Mouse (Mus musculus) neural tube, embryonic 11.5 days (tissue): ENCODE measurements around the gene Rad54l. TPM values are rescaled to one million over a fixed set of nuclear protein-coding genes. Genes with fewer than 3 reads are reported as not detected.
A peak's percentile ranks its signal among the peaks of the same experiment; 100 is the strongest.

Experiments used
- ATAC-seq: fragments of 200-750 bp; cut with Nextera tagmentation; 2 replicates; pipeline ENCODE4 v1.8.0; 2017; ENCODE audit warnings: moderate number of reproducible peaks, mild to moderate bottlenecking, moderate TSS enrichment, moderate library complexity; ENCODE audit not compliant: insufficient read depth, low FRiP score, low TSS enrichment
- DNase-seq: peaks from one replicate; pipeline ENCODE4 v3.0.0-alpha.2; 2015; ENCODE audit warnings: low spot score
- H3K27ac ChIP-seq: fragments of 300-500 bp; sonication (generic); 2 replicates; pipeline ENCODE4 v1.5.1; 2014; ENCODE audit warnings: low read depth, mild to moderate bottlenecking, low read length
- H3K27me3 ChIP-seq: fragments of 300-500 bp; sonication (generic); 2 replicates; pipeline ENCODE4 v1.6.1; 2014; ENCODE audit warnings: mild to moderate bottlenecking, low read length, mixed read lengths; ENCODE audit not compliant: control insufficient read depth, insufficient read depth
- H3K36me3 ChIP-seq: fragments of 300-500 bp; sonication (generic); 2 replicates; pipeline ENCODE4 v1.6.1; 2014; ENCODE audit warnings: mild to moderate bottlenecking, low read length, moderate library complexity, mixed read lengths; ENCODE audit not compliant: control insufficient read depth, insufficient read depth
- H3K4me1 ChIP-seq: fragments of 300-500 bp; sonication (generic); 2 replicates; pipeline ENCODE4 v1.6.1; 2014; ENCODE audit warnings: low read length, mixed read lengths; ENCODE audit not compliant: control insufficient read depth, insufficient read depth
- H3K4me2 ChIP-seq: fragments of 300-500 bp; sonication (generic); 2 replicates; pipeline ENCODE4 v1.6.1; 2014; ENCODE audit warnings: low read depth, mild to moderate bottlenecking, moderate library complexity
- H3K4me3 ChIP-seq: fragments of 300-500 bp; sonication (generic); 2 replicates; pipeline ENCODE4 v1.5.1; 2014; ENCODE audit warnings: low read depth, low read length
- H3K9ac ChIP-seq: fragments of 300-500 bp; sonication (generic); 2 replicates; pipeline ENCODE4 v1.6.1; 2014; ENCODE audit warnings: mild to moderate bottlenecking, low read length
- H3K9me3 ChIP-seq: fragments of 300-500 bp; sonication (generic); 2 replicates; pipeline ENCODE4 v1.6.1; 2016; ENCODE audit warnings: low read length; ENCODE audit not compliant: control insufficient read depth
- WGBS: fragments of 180-500 bp; shearing (Covaris S2); extraction: QIAGEN DNeasy Blood & Tissue Kit; methylation state at CpG from one replicate; pipeline ENCODE4 v1.1.7; 2014; 5-methylcytosine and 5-hydroxymethylcytosine counted together
- polyA plus RNA-seq: library from polyadenylated mRNA; unstranded; fragments of >200 nt; fragmentation: Nextera tagmentation; extraction: Ambion mirVana; gene quantifications from 2 replicates; pipeline ENCODE4 v1.2.1, GENCODE M21; 2014

The Rad54l gene
- 43.7 and 44.3 TPM in 2 replicates for polyA plus RNA-seq

GRCm38 (mm10) chr4:116123602-116124519 is at the start of gene Rad54l, which contains the start of gene Pomgnt1:
Rad54l (minus strand) TSS chr4:116123690.
Pomgnt1 (plus strand) TSS chr4:116123840.
- Histone ChIP-seq H3K9ac (peak within 1 kb of the TSS; percentile 61), H3K4me3 (peak within 1 kb of the TSS; percentile 58), H3K36me3 (no peaks in the 10 kb centered on the region), H3K4me1 (peaks cover 5% of the 10 kb centered on the region), H3K27ac (no peak within 1 kb of the TSS), H3K27me3 (no peaks in the 10 kb centered on the region), H3K4me2 (peak within 1 kb of the TSS; percentile 82), H3K9me3 (no peaks in the 10 kb centered on the region)
- ATAC-seq (peak; percentile 99), DNase-seq (peak; percentile 92)
- WGBS: 7% methylated on average over 24 of the region's 24 CpGs

GRCm38 (mm10) chr4:116173072-116173471 is 49.6 kb upstream of the Rad54l start, which contains the start of the genes 1700042G07Rik and Gm49337:
1700042G07Rik (plus strand) TSS chr4:116173372.
Gm49337 (plus strand) TSS chr4:116173384.
- no peaks in the 10 kb centered on the region for H3K9me3 ChIP-seq
- no peak for ATAC-seq
- 90% methylated on average over 6 of the region's 6 CpGs for WGBS
- H3K27me3 ChIP-seq: no peaks in the 10 kb centered on the region
- DNase-seq: no peak
- no peak within 1 kb of the TSS for H3K27ac ChIP-seq
- no peak within 1 kb of the TSS for H3K4me2 ChIP-seq
- no peaks in the 10 kb centered on the region for H3K4me1 ChIP-seq
- no peak within 1 kb of the TSS for H3K9ac ChIP-seq
- H3K4me3 ChIP-seq: no peak within 1 kb of the TSS
- no peaks in the 10 kb centered on the region for H3K36me3 ChIP-seq

GRCm38 (mm10) chr4:116169353-116169672 is 45.8 kb upstream of the Rad54l start:
- no peak overlapping the region for H3K9ac ChIP-seq
- no peak for ATAC-seq
- no peaks in the 10 kb centered on the region for H3K4me1 ChIP-seq
- 81% methylated on average over 3 of the region's 3 CpGs for WGBS
- no peaks in the 10 kb centered on the region for H3K36me3 ChIP-seq
- H3K27ac ChIP-seq: no peak overlapping the region
- no peaks in the 10 kb centered on the region for H3K27me3 ChIP-seq
- H3K9me3 ChIP-seq: no peaks in the 10 kb centered on the region
- no peak overlapping the region for H3K4me2 ChIP-seq
- no peak overlapping the region for H3K4me3 ChIP-seq
- DNase-seq: no peak

- 83% methylated on average over 7 of the region's 8 CpGs for WGBS
- no peak for ATAC-seq
- no peak overlapping the region for H3K27ac ChIP-seq
Observed at GRCm38 (mm10) chr4:116168617-116169352, 45.3 kb upstream of the Rad54l start.

GRCm38 (mm10) chr4:116167404-116167803 is 43.9 kb upstream of the Rad54l start, which contains the start of gene Tspan1:
Tspan1 (minus strand) TSS chr4:116167601.
- Histone ChIP-seq H3K36me3 (no peaks in the 10 kb centered on the region), H3K4me2 (no peak within 1 kb of the TSS), H3K9ac (no peak within 1 kb of the TSS), H3K9me3 (no peaks in the 10 kb centered on the region), H3K4me3 (no peak within 1 kb of the TSS), H3K27me3 (no peaks in the 10 kb centered on the region), H3K4me1 (no peaks in the 10 kb centered on the region), H3K27ac (no peak within 1 kb of the TSS)
- DNase-seq (no peak), ATAC-seq (no peak)
- WGBS: 29% methylated on average over 7 of the region's 7 CpGs

More at GRCm38 (mm10) chr4:116168617-116169352, 45.3 kb upstream of the Rad54l start:
- H3K4me2 ChIP-seq: no peak overlapping the region
- H3K27me3 ChIP-seq: no peaks in the 10 kb centered on the region
- H3K36me3 ChIP-seq: no peaks in the 10 kb centered on the region
- H3K4me3 ChIP-seq: no peak overlapping the region
- no peaks in the 10 kb centered on the region for H3K9me3 ChIP-seq
- peak; percentile 71 for DNase-seq
- H3K4me1 ChIP-seq: no peaks in the 10 kb centered on the region
- H3K9ac ChIP-seq: no peak overlapping the region

GRCm38 (mm10) chr4:116165708-116166407 is 42.4 kb upstream of the Rad54l start:
- no peaks in the 10 kb centered on the region for H3K9me3 ChIP-seq
- 68% methylated on average over 8 of the region's 8 CpGs for WGBS
- H3K4me3 ChIP-seq: no peak overlapping the region
- H3K27ac ChIP-seq: no peak overlapping the region
- no peak for ATAC-seq
- no peak overlapping the region for H3K4me2 ChIP-seq
- no peaks in the 10 kb centered on the region for H3K4me1 ChIP-seq
- no peaks in the 10 kb centered on the region for H3K27me3 ChIP-seq
- H3K9ac ChIP-seq: no peak overlapping the region
- DNase-seq: no peak
- no peaks in the 10 kb centered on the region for H3K36me3 ChIP-seq

GRCm38 (mm10) chr4:116164759-116165554 is 41.5 kb upstream of the Rad54l start:
- Histone ChIP-seq H3K4me2 (no peak overlapping the region), H3K9me3 (no peaks in the 10 kb centered on the region), H3K4me3 (no peak overlapping the region), H3K36me3 (no peaks in the 10 kb centered on the region), H3K27me3 (no peaks in the 10 kb centered on the region), H3K9ac (no peak overlapping the region), H3K4me1 (no peaks in the 10 kb centered on the region), H3K27ac (no peak overlapping the region)
- WGBS: 81% methylated on average over 2 of the region's 2 CpGs
- ATAC-seq: no peak
- no peak for DNase-seq

- H3K4me1 ChIP-seq: no peaks in the 10 kb centered on the region
- ATAC-seq (no peak), DNase-seq (no peak)
- no peak overlapping the region for H3K27ac ChIP-seq
- peaks cover 12% of the 10 kb centered on the region for H3K36me3 ChIP-seq
- no peaks in the 10 kb centered on the region for H3K27me3 ChIP-seq
- no peak overlapping the region for H3K4me2 ChIP-seq
- no peaks in the 10 kb centered on the region for H3K9me3 ChIP-seq
- H3K4me3 ChIP-seq: no peak overlapping the region
- 86% methylated on average over 4 of the region's 4 CpGs for WGBS
- H3K9ac ChIP-seq: no peak overlapping the region
Observed at GRCm38 (mm10) chr4:116162142-116162541, 38.7 kb upstream of the Rad54l start.
